Mouse (Mus musculus) hindbrain, embryonic 12.5 days (tissue): ENCODE data around the gene Slc37a1. TPM values are rescaled to one million over a fixed set of nuclear protein-coding genes. Genes with fewer than 3 reads are reported as not detected.

Experiments used
- ATAC-seq: fragments of 200-750 bp; cut with Nextera tagmentation; 2 replicates; pipeline ENCODE4 v1.8.0; 2017; ENCODE audit warnings: moderate TSS enrichment; ENCODE audit not compliant: low FRiP score
- H3K27ac ChIP-seq: fragments of 300-500 bp; sonication (generic); 2 replicates; pipeline ENCODE4 v1.5.1; 2016; ENCODE audit warnings: mild to moderate bottlenecking
- H3K27me3 ChIP-seq: fragments of 300-500 bp; sonication (generic); 2 replicates; pipeline ENCODE4 v1.6.1; 2016; ENCODE audit warnings: mild to moderate bottlenecking
- H3K36me3 ChIP-seq: fragments of 300-500 bp; sonication (generic); 2 replicates; pipeline ENCODE4 v1.6.1; 2016; ENCODE audit warnings: mild to moderate bottlenecking
- H3K4me1 ChIP-seq: fragments of 300-500 bp; sonication (generic); 2 replicates; pipeline ENCODE4 v1.6.1; 2016
- H3K4me2 ChIP-seq: fragments of 300-500 bp; sonication (generic); replicated peaks from 2 replicates; pipeline ENCODE4 v1.6.1; 2016; ENCODE audit warnings: mild to moderate bottlenecking
- H3K4me3 ChIP-seq: fragments of 300-500 bp; sonication (generic); 2 replicates; pipeline ENCODE4 v1.5.1; 2016; ENCODE audit warnings: mild to moderate bottlenecking
- H3K9ac ChIP-seq: fragments of 300-500 bp; sonication (generic); 2 replicates; pipeline ENCODE4 v1.6.1; 2016; ENCODE audit warnings: mild to moderate bottlenecking, moderate library complexity
- H3K9me3 ChIP-seq: fragments of 300-500 bp; sonication (generic); replicated peaks from 2 replicates; pipeline ENCODE4 v1.6.1; 2016; ENCODE audit warnings: mild to moderate bottlenecking
- WGBS: fragments of 180-500 bp; shearing (Covaris S2); methylation state at CpG from one replicate; pipeline ENCODE4 v1.1.7; 2016; 5-methylcytosine and 5-hydroxymethylcytosine counted together
- polyA plus RNA-seq: library from polyadenylated mRNA; unstranded; fragments of >200 nt; fragmentation: Nextera tagmentation; extraction: Ambion mirVana; gene quantifications from 2 replicates; pipeline ENCODE4 v1.2.1, GENCODE M21; 2016

Slc37a1 gene
- polyA plus RNA-seq, 1 experiment from 2014 or later: 15.5 TPM

GRCm38 (mm10) chr17:31379863-31380262 lies 93.3 kb downstream of the Slc37a1 start:
- Histone ChIP-seq H3K36me3 (no peaks in the 10 kb centered on the region), H3K4me2 (no peak overlapping the region), H3K4me1 (peaks cover 9% of the 10 kb centered on the region), H3K27ac (no peak overlapping the region), H3K27me3 (no peaks in the 10 kb centered on the region), H3K4me3 (no peak overlapping the region), H3K9me3 (no peaks in the 10 kb centered on the region), H3K9ac (no peak overlapping the region)
- ATAC-seq: no peak
- WGBS: 93% methylated on average over 8 of the region's 8 CpGs

- no peak overlapping the region for H3K9ac ChIP-seq
- H3K27me3 ChIP-seq: peaks cover 8% of the 10 kb centered on the region; the same call in 1 of the 2 replicates
- no peaks in the 10 kb centered on the region for H3K36me3 ChIP-seq
- H3K4me3 ChIP-seq: no peak overlapping the region
- no peak overlapping the region for H3K4me2 ChIP-seq
- WGBS: 82% methylated on average over 6 of the region's 6 CpGs
- ATAC-seq: no peak
- no peak overlapping the region for H3K27ac ChIP-seq
- no peaks in the 10 kb centered on the region for H3K9me3 ChIP-seq
- peaks cover 32% of the 10 kb centered on the region for H3K4me1 ChIP-seq
These were observed 96.7 kb downstream of the Slc37a1 start for GRCm38 (mm10) chr17:31383320-31383719.

GRCm38 (mm10) chr17:31384968-31385627 lies 98.5 kb downstream of the Slc37a1 start:
- peak overlapping the region; percentile 53 for H3K9ac ChIP-seq
- peak overlapping the region; percentile 75 for H3K27ac ChIP-seq
- peak; percentile 15; the same call in 1 of the 2 replicates for ATAC-seq
- H3K4me3 ChIP-seq: no peak overlapping the region; the same call in 1 of the 2 replicates
- H3K9me3 ChIP-seq: no peaks in the 10 kb centered on the region
- 8% methylated on average over 8 of the region's 8 CpGs for WGBS
- peaks cover 8% of the 10 kb centered on the region; the same call in 1 of the 2 replicates for H3K27me3 ChIP-seq
- peaks cover 47% of the 10 kb centered on the region for H3K4me1 ChIP-seq
- no peaks in the 10 kb centered on the region for H3K36me3 ChIP-seq
- H3K4me2 ChIP-seq: peak overlapping the region; percentile 79

GRCm38 (mm10) chr17:31385671-31386665 lies 99.4 kb downstream of the Slc37a1 start, which contains the start of gene Pde9a:
TSS of gene Pde9a (plus strand) at chr17:31386210.
- ATAC-seq: peak; percentile 87
- Histone ChIP-seq H3K9me3 (no peaks in the 10 kb centered on the region), H3K36me3 (no peaks in the 10 kb centered on the region), H3K4me3 (peak within 1 kb of the TSS; percentile 84), H3K27ac (peak within 1 kb of the TSS; percentile 75), H3K4me2 (peak within 1 kb of the TSS; percentile 79), H3K4me1 (peaks cover 49% of the 10 kb centered on the region), H3K9ac (peak within 1 kb of the TSS; percentile 85), H3K27me3 (peaks cover 8% of the 10 kb centered on the region; the same call in 1 of the 2 replicates)
- WGBS: under 1% methylated on average over 39 of the region's 56 CpGs

- Histone ChIP-seq H3K27me3 (peaks cover 8% of the 10 kb centered on the region; the same call in 1 of the 2 replicates), H3K4me2 (peak overlapping the region; percentile 79), H3K4me1 (peaks cover 49% of the 10 kb centered on the region), H3K4me3 (peak overlapping the region; percentile 84), H3K9ac (peak overlapping the region; percentile 85), H3K9me3 (no peaks in the 10 kb centered on the region), H3K27ac (no peak overlapping the region), H3K36me3 (no peaks in the 10 kb centered on the region)
- no peak; the same call in 1 of the 2 replicates for ATAC-seq
- 9% methylated on average over 7 of the region's 7 CpGs for WGBS
These were observed 100.2 kb downstream of the Slc37a1 start for GRCm38 (mm10) chr17:31386766-31387275.

GRCm38 (mm10) chr17:31389432-31390050 lies 102.9 kb downstream of the Slc37a1 start:
- Histone ChIP-seq H3K4me2 (no peak overlapping the region), H3K4me1 (peaks cover 47% of the 10 kb centered on the region), H3K27me3 (peaks cover 8% of the 10 kb centered on the region; the same call in 1 of the 2 replicates), H3K4me3 (no peak overlapping the region), H3K9me3 (no peaks in the 10 kb centered on the region), H3K36me3 (no peaks in the 10 kb centered on the region), H3K27ac (no peak overlapping the region), H3K9ac (no peak overlapping the region)
- no peak for ATAC-seq
- WGBS: 83% methylated on average over 3 of the region's 3 CpGs

GRCm38 (mm10) chr17:31391462-31391861 lies 104.9 kb downstream of the Slc37a1 start:
- H3K4me1 ChIP-seq: peaks cover 34% of the 10 kb centered on the region

GRCm38 (mm10) chr17:31392041-31392440 lies 105.4 kb downstream of the Slc37a1 start:
- Histone ChIP-seq H3K27me3 (peaks cover 8% of the 10 kb centered on the region; the same call in 1 of the 2 replicates), H3K4me2 (no peak overlapping the region), H3K9ac (no peak overlapping the region), H3K27ac (no peak overlapping the region), H3K36me3 (peaks cover 3% of the 10 kb centered on the region; the same call in 1 of the 2 replicates), H3K9me3 (no peaks in the 10 kb centered on the region), H3K4me1 (peaks cover 31% of the 10 kb centered on the region), H3K4me3 (no peak overlapping the region)
- ATAC-seq: no peak
- WGBS: 90% methylated on average over 5 of the region's 5 CpGs

More at GRCm38 (mm10) chr17:31391462-31391861, 104.9 kb downstream of the Slc37a1 start:
- no peak overlapping the region for H3K4me3 ChIP-seq
- WGBS: 74% methylated on average over 3 of the region's 3 CpGs
- peaks cover 8% of the 10 kb centered on the region; the same call in 1 of the 2 replicates for H3K27me3 ChIP-seq
- no peaks in the 10 kb centered on the region for H3K36me3 ChIP-seq
- H3K27ac ChIP-seq: no peak overlapping the region
- no peak overlapping the region for H3K4me2 ChIP-seq
- no peaks in the 10 kb centered on the region for H3K9me3 ChIP-seq
- no peak overlapping the region for H3K9ac ChIP-seq
- no peak for ATAC-seq

GRCm38 (mm10) chr17:31393811-31394210 lies 107.2 kb downstream of the Slc37a1 start:
- ATAC-seq: no peak
- 71% methylated on average over 2 of the region's 2 CpGs for WGBS
- no peaks in the 10 kb centered on the region for H3K9me3 ChIP-seq

GRCm38 (mm10) chr17:31400294-31400693 lies 113.7 kb downstream of the Slc37a1 start:
- no peak overlapping the region for H3K9ac ChIP-seq
- H3K4me1 ChIP-seq: peaks cover 10% of the 10 kb centered on the region
- H3K4me2 ChIP-seq: no peak overlapping the region
- no peaks in the 10 kb centered on the region for H3K27me3 ChIP-seq
- no peak for ATAC-seq
- 88% methylated on average over 6 of the region's 6 CpGs for WGBS
- no peak overlapping the region for H3K4me3 ChIP-seq
- no peaks in the 10 kb centered on the region for H3K9me3 ChIP-seq
- peaks cover 8% of the 10 kb centered on the region; the same call in 1 of the 2 replicates for H3K36me3 ChIP-seq
- no peak overlapping the region for H3K27ac ChIP-seq

More at GRCm38 (mm10) chr17:31393811-31394210, 107.2 kb downstream of the Slc37a1 start:
- Histone ChIP-seq H3K4me2 (no peak overlapping the region), H3K27ac (no peak overlapping the region), H3K36me3 (peaks cover 3% of the 10 kb centered on the region; the same call in 1 of the 2 replicates), H3K27me3 (no peaks in the 10 kb centered on the region), H3K4me3 (no peak overlapping the region), H3K9ac (no peak overlapping the region), H3K4me1 (peaks cover 15% of the 10 kb centered on the region)
